Mouse (Mus musculus) liver, embryonic 11.5 days (tissue): ENCODE results near the gene Pbp2. TPM values are rescaled to one million over a fixed set of nuclear protein-coding genes. Genes with fewer than 3 reads are reported as not detected.
A peak's percentile ranks its signal among the peaks of the same experiment; 100 is the strongest.

ENCODE experiments used
- ATAC-seq: fragments of 200-750 bp; cut with Nextera tagmentation; replicated peaks from 2 replicates; pipeline ENCODE4 v1.8.0; 2017; ENCODE audit warnings: moderate number of reproducible peaks, mild to moderate bottlenecking, moderate TSS enrichment, moderate library complexity; ENCODE audit not compliant: low FRiP score
- DNase-seq: peaks from one replicate; pipeline ENCODE4 v3.0.0-alpha.2; 2017; ENCODE audit warnings: low spot score
- H3K27ac ChIP-seq: fragments of 300-500 bp; sonication (generic); 2 replicates; pipeline ENCODE4 v1.5.1; 2014; ENCODE audit warnings: mild to moderate bottlenecking, low read depth, low read length, control low read depth
- H3K27me3 ChIP-seq: fragments of 300-500 bp; sonication (generic); replicated peaks from 2 replicates; pipeline ENCODE4 v1.6.1; 2014; ENCODE audit warnings: low read length, mixed read lengths; ENCODE audit not compliant: control insufficient read depth, insufficient read depth
- H3K36me3 ChIP-seq: fragments of 300-500 bp; sonication (generic); 2 replicates; pipeline ENCODE4 v1.6.1; 2014; ENCODE audit warnings: mild to moderate bottlenecking, low read length, moderate library complexity, mixed read lengths; ENCODE audit not compliant: control insufficient read depth, insufficient read depth
- H3K4me1 ChIP-seq: fragments of 300-500 bp; sonication (generic); replicated peaks from 2 replicates; pipeline ENCODE4 v1.6.1; 2014; ENCODE audit warnings: low read length, mixed read lengths; ENCODE audit not compliant: control insufficient read depth, insufficient read depth
- H3K4me2 ChIP-seq: fragments of 300-500 bp; sonication (generic); 2 replicates; pipeline ENCODE4 v1.6.1; 2014; ENCODE audit warnings: mild to moderate bottlenecking, control low read depth, moderate library complexity
- H3K4me3 ChIP-seq: fragments of 300-500 bp; sonication (generic); 2 replicates; pipeline ENCODE4 v1.5.1; 2014; ENCODE audit warnings: low read depth, low read length, control low read depth
- H3K9ac ChIP-seq: fragments of 300-500 bp; sonication (generic); 2 replicates; pipeline ENCODE4 v1.6.1; 2014; ENCODE audit warnings: low read depth, low read length, control low read depth
- H3K9me3 ChIP-seq: fragments of 300-500 bp; sonication (generic); 2 replicates; pipeline ENCODE4 v1.6.1; 2016; ENCODE audit warnings: low read length, inconsistent platforms, mixed read lengths; ENCODE audit not compliant: control insufficient read depth
- WGBS: fragments of 180-500 bp; shearing (Covaris S2); extraction: QIAGEN DNeasy Blood & Tissue Kit; methylation state at CpG from one replicate; pipeline ENCODE4 v1.1.7; 2014; 5-methylcytosine and 5-hydroxymethylcytosine counted together
- polyA plus RNA-seq: library from polyadenylated mRNA; unstranded; fragments of >200 nt; fragmentation: Nextera tagmentation; extraction: Ambion mirVana; gene quantifications from 2 replicates; pipeline ENCODE4 v1.2.1, GENCODE M21; 2014

Pbp2 gene
- polyA plus RNA-seq: not detected in 2 replicates

DNA sequence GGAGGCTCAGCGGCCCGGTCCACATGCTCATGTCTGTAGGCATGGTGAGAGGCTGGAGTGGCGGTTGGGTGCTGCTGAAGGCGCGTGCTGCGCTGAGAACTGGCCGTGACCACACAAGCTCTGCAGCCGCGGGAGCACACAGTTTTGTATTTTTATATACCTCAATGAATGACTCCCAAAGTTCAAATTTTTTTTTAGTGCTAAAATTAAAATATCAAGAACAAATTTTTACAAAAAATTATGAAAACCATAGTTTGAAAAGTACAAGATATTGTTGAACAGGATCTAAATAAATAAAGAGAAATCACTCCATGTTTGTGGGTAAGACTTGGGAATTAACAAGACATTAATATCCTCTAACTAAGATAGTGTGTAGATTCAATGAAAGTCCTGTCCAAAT is at the start of gene Pbp2:
Pbp2 (minus strand) TSS at position 101 of the 400 bp plus-strand sequence.
- Histone ChIP-seq H3K36me3 (no peaks in the 10 kb centered on the region), H3K27me3 (no peaks in the 10 kb centered on the region), H3K4me2 (no peak within 1 kb of the TSS), H3K9me3 (no peaks in the 10 kb centered on the region), H3K4me3 (no peak within 1 kb of the TSS), H3K4me1 (no peaks in the 10 kb centered on the region), H3K27ac (no peak within 1 kb of the TSS), H3K9ac (no peak within 1 kb of the TSS)
- WGBS: 93% methylated on average over 9 of the region's 9 CpGs
- DNase-seq (no peak), ATAC-seq (no peak)

DNA sequence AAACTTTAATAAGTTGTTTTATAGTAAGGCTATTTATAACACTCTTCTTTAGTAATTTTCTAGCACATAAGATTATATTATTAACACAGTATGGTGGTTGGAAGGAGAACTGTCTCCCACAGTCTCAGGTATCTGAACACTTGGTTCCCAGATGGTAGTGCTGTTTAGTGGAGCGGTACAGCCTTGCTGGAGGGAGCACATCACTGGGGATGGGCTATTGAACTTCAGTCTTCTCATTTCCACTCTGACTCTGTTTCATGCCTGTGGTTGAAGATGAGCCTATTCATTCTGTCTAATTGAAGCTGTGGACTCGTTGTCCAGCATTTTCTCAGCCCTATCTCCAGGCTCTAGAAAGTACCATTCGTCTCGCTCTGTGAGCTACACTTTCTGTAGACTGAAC is 44.7 kb upstream of the Pbp2 start:
- Histone ChIP-seq H3K9ac (no peak overlapping the region), H3K4me3 (no peak overlapping the region), H3K9me3 (no peaks in the 10 kb centered on the region), H3K27me3 (no peaks in the 10 kb centered on the region), H3K27ac (no peak overlapping the region), H3K36me3 (no peaks in the 10 kb centered on the region), H3K4me2 (no peak overlapping the region), H3K4me1 (no peaks in the 10 kb centered on the region)
- ATAC-seq: no peak
- 86% methylated on average over 4 of the region's 4 CpGs for WGBS
- no peak for DNase-seq

DNA sequence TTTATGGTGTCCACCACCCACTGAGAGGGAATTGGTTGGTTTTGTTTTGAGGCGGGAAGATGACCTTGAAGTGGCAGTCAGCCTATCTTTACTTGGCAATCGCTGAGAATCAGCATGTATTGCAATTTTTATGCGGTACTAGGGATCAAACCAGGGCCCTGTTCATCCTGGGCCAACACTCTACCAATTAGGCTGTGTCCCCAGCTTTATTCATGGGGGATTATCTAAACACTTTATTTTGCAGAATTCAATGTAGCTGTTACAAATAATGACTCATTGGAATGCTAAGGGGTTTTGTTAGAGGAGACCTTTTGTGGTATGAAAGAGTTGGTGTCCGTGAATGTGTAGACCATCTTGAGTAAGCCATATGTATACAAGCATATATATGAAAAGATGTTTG is 42.3 kb upstream of the Pbp2 start:
- Histone ChIP-seq H3K27ac (no peak overlapping the region), H3K27me3 (no peaks in the 10 kb centered on the region), H3K9ac (no peak overlapping the region), H3K4me2 (no peak overlapping the region), H3K36me3 (no peaks in the 10 kb centered on the region), H3K9me3 (no peaks in the 10 kb centered on the region), H3K4me3 (no peak overlapping the region), H3K4me1 (no peaks in the 10 kb centered on the region)
- no peak for ATAC-seq
- 74% methylated on average over 4 of the region's 4 CpGs for WGBS
- no peak for DNase-seq

DNA sequence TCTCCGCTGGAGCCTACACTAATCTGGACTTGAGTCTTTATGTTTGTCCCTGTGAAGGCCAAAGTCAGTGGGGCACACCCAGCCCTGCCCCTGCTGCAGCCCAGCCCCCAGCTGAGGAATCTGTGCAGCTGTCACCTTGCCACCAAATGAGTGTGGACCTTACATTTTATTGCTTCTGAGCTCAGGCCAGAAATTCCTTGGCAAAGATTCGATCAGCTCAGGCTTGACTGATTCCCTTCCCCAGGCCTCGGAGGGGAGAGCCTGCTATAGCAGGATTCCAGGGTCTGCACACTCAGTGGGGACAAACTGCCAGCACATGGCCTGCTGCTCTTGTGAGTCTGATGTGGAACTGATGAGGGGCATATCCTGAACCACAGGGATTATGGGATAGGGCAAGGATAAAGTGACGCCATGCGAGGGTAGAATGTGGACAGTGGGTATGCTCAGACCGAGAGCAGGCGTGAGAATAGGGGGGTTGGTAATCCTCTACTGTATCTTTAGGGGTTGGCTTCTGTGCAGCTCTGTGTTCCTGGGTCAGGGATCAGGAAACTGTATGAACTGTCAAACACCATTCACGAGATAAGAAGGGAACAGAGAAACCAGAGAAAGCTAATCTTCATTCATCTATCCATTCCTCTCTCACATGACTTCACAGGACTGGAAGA is 41.6 kb upstream of the Pbp2 start:
- DNase-seq: no peak
- Histone ChIP-seq H3K4me2 (no peak overlapping the region), H3K27me3 (no peaks in the 10 kb centered on the region), H3K9ac (no peak overlapping the region), H3K27ac (no peak overlapping the region), H3K36me3 (no peaks in the 10 kb centered on the region), H3K4me3 (no peak overlapping the region), H3K4me1 (no peaks in the 10 kb centered on the region), H3K9me3 (no peaks in the 10 kb centered on the region)
- ATAC-seq: no peak
- WGBS: 68% methylated on average over 8 of the region's 8 CpGs

DNA sequence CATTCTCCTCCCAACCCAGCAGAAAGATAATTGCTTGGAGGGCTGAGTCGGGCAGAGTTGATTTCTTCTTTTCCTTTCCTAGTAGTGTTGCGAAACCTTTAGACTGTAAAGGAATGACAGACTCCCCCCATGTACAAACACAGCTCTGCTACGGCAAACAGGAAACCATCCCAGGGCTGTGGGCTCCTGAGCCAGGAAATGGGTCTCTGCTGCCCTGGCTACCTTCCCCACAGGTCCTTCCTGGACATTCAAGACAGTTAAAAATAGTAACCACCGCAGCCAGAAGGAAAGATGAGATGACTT is 30.8 kb upstream of the Pbp2 start:
- Histone ChIP-seq H3K9ac (no peak overlapping the region), H3K36me3 (no peaks in the 10 kb centered on the region), H3K27me3 (no peaks in the 10 kb centered on the region), H3K4me1 (no peaks in the 10 kb centered on the region), H3K27ac (no peak overlapping the region), H3K4me3 (no peak overlapping the region), H3K4me2 (no peak overlapping the region), H3K9me3 (no peaks in the 10 kb centered on the region)
- ATAC-seq: no peak
- WGBS: 21% methylated on average over 4 of the region's 4 CpGs
- DNase-seq: no peak

DNA sequence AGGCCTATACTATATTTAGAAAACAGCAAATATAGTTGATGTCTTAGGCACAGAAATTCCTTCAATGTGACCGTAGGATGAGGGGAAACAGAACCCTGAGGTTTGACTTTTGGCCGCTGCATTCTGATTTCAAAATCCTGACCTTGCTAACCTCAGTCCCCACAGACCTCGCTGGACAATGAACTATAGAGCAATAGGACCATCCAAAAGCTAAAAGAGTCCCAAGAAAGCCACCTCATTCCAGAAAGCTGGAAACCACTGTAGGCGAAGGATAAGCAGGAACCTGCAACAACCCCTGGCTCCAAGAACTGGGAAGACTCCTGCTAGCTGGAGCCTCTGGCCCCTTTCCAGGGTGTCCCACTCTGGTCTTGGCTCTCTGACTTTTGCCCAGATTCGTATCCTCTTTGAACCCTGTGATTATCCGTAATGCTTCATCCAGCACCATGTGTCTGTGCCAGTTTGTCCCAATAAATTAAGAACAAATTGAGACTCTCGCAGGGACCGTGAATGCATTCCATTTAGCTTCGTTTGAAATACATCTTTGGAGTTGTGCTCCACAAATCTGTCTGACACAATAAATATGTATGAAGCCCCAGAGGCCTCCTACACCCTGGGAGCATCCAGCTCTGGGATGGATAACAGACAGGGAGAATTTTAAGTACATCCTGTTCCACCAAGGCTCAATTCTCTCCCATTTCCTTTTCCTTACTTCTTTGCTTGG is 30.3 kb upstream of the Pbp2 start:
- no peaks in the 10 kb centered on the region for H3K36me3 ChIP-seq
- ATAC-seq (no peak), DNase-seq (no peak)
- no peak overlapping the region for H3K4me3 ChIP-seq
- no peak overlapping the region for H3K9ac ChIP-seq
- 64% methylated on average over 9 of the region's 9 CpGs for WGBS
- H3K27me3 ChIP-seq: no peaks in the 10 kb centered on the region
- H3K27ac ChIP-seq: 0 out of 2 replicates have a peak overlapping the region, but pooled peaks have one; percentile 23
- no peaks in the 10 kb centered on the region for H3K9me3 ChIP-seq
- H3K4me1 ChIP-seq: no peaks in the 10 kb centered on the region
- no peak overlapping the region for H3K4me2 ChIP-seq

DNA sequence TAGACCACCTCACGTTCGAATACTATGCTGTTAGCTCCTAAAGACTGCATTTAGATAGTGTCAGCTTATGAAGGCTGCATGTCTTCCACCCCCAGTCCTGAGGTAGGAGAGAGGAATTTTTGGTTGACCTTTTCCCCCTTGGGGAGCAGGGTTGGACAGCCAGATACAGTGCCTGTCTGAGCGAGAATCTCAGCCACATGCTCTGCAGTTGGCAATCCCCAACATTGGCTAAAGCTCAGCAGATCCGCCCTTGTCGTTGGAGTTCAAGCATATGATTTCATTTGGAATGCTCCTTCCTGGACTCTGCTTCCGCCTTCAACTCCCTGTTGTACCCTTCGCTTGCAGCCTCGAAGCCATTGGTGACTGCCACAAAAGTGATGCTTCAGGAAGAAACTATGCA is 26.2 kb upstream of the Pbp2 start:
- H3K4me1 ChIP-seq: no peaks in the 10 kb centered on the region
- H3K9ac ChIP-seq: no peak overlapping the region
- H3K27me3 ChIP-seq: no peaks in the 10 kb centered on the region
- ATAC-seq (no peak), DNase-seq (no peak)
- H3K36me3 ChIP-seq: no peaks in the 10 kb centered on the region
- no peak overlapping the region for H3K4me2 ChIP-seq
- H3K27ac ChIP-seq: no peak overlapping the region
- no peaks in the 10 kb centered on the region for H3K9me3 ChIP-seq
- no peak overlapping the region for H3K4me3 ChIP-seq
- WGBS: 76% methylated on average over 8 of the region's 8 CpGs

DNA sequence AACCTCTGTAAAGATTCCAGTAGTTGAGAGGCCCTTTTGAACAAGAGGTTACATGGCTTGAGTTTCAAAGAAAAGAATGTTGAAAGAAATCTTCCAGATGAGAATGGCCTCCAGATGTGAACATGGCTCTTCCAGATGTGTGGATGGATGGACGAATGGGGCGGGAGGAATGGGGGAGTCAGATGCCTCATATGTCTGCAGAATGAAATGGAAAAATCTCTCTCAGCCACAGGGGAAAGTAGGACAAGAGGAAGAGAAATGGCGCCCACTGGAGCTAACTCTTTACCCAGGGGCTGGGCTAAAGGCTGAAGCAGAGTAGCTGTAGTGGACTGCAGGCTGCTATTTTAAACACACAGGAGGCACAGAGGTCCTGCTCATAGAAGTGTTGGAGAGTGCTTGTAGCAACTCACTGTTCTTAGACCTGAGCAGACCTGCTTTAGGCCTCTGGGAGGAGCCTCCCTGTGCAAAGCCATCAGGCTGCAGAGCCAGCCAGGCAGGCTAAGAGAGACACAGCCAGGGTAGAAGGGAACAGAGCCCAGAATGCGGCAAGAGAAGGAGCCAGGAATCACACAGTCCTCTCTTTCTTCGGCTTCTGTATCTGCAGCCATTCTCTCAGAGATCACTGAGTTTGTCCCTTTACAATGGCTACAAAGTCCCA is 23.9 kb upstream of the Pbp2 start:
- H3K4me3 ChIP-seq: no peak overlapping the region
- 77% methylated on average over 5 of the region's 5 CpGs for WGBS
- DNase-seq (no peak), ATAC-seq (no peak)
- no peaks in the 10 kb centered on the region for H3K36me3 ChIP-seq
- no peak overlapping the region for H3K9ac ChIP-seq
- no peak overlapping the region for H3K27ac ChIP-seq
- no peaks in the 10 kb centered on the region for H3K9me3 ChIP-seq
- H3K27me3 ChIP-seq: no peaks in the 10 kb centered on the region
- no peaks in the 10 kb centered on the region for H3K4me1 ChIP-seq
- H3K4me2 ChIP-seq: no peak overlapping the region
